Mouse (Mus musculus): ENCODE results near the gene Notum. TPM values are rescaled to one million over a fixed set of nuclear protein-coding genes. Genes with fewer than 3 reads are reported as not detected.

The Notum gene
- polyA plus RNA-seq, 1 experiment: 0.67 TPM

- TF ChIP-seq CTCF (IDR thresholded peaks at IDR 0.05; ENCODE audit: extremely low read depth, insufficient read length, insufficient replicate concordance, low read depth, low read length) (no peak), POLR2A (IDR thresholded peaks at IDR 0.05; ENCODE audit: low read depth, low read length) (no peak)
- WGBS: 83% methylated on average over 3 of the region's 3 CpGs
- no peak overlapping the region for H3K27ac ChIP-seq (ENCODE audit: insufficient read depth, low read depth, low read length)
- peaks cover 14% of the 10 kb centered on the region; the same call in 1 of the 2 replicates for H3K4me1 ChIP-seq (ENCODE audit: control insufficient read depth, insufficient read depth, insufficient read length, low read length)
- H3K36me3 ChIP-seq (ENCODE audit: control insufficient read depth, insufficient read depth, low read length): peaks cover 46% of the 10 kb centered on the region
- no peak overlapping the region for H3K4me3 ChIP-seq (ENCODE audit: low read depth, low read length)
- no peaks in the 10 kb centered on the region for H3K27me3 ChIP-seq (ENCODE audit: control insufficient read depth, insufficient read depth, low read length)
Measured at GRCm38 (mm10) chr11:120689365-120689764, 28.4 kb upstream of the Notum start.

- no peaks in the 10 kb centered on the region; the same call in 1 of the 2 replicates for H3K4me1 ChIP-seq (ENCODE audit: control insufficient read depth, insufficient read depth, insufficient read length, low read length)
- H3K4me3 ChIP-seq (ENCODE audit: low read depth, low read length): no peak overlapping the region
- no peak overlapping the region for H3K27ac ChIP-seq (ENCODE audit: insufficient read depth, low read depth, low read length)
- TF ChIP-seq CTCF (IDR thresholded peaks at IDR 0.05; ENCODE audit: extremely low read depth, insufficient read length, insufficient replicate concordance, low read depth, low read length) (no peak), POLR2A (IDR thresholded peaks at IDR 0.05; ENCODE audit: low read depth, low read length) (no peak)
- no peaks in the 10 kb centered on the region for H3K27me3 ChIP-seq (ENCODE audit: control insufficient read depth, insufficient read depth, low read length)
- peaks cover 56% of the 10 kb centered on the region for H3K36me3 ChIP-seq (ENCODE audit: control insufficient read depth, insufficient read depth, low read length)
- 89% methylated on average over 20 of the region's 20 CpGs for WGBS
Measured at GRCm38 (mm10) chr11:120686650-120687272, 25.8 kb upstream of the Notum start.

- Histone ChIP-seq H3K27ac (ENCODE audit: insufficient read depth, low read depth, low read length) (no peak overlapping the region), H3K4me3 (ENCODE audit: low read depth, low read length) (no peak overlapping the region), H3K4me1 (ENCODE audit: control insufficient read depth, insufficient read depth, insufficient read length, low read length) (peaks cover 13% of the 10 kb centered on the region; the same call in 1 of the 2 replicates), H3K27me3 (ENCODE audit: control insufficient read depth, insufficient read depth, low read length) (no peaks in the 10 kb centered on the region), H3K36me3 (ENCODE audit: control insufficient read depth, insufficient read depth, low read length) (peaks cover 59% of the 10 kb centered on the region)
- TF ChIP-seq CTCF (IDR thresholded peaks at IDR 0.05; ENCODE audit: extremely low read depth, insufficient read length, insufficient replicate concordance, low read depth, low read length) (no peak), POLR2A (IDR thresholded peaks at IDR 0.05; ENCODE audit: low read depth, low read length) (no peak)
- WGBS: 84% methylated on average over 2 of the region's 2 CpGs
Measured at GRCm38 (mm10) chr11:120684660-120685059, 23.7 kb upstream of the Notum start.

- no peak for TF ChIP-seq POLR2A (IDR thresholded peaks at IDR 0.05; ENCODE audit: low read depth, low read length)
- no peak for TF ChIP-seq CTCF (IDR thresholded peaks at IDR 0.05; ENCODE audit: extremely low read depth, insufficient read length, insufficient replicate concordance, low read depth, low read length)
- 92% methylated on average over 2 of the region's 2 CpGs for WGBS
- peaks cover 53% of the 10 kb centered on the region for H3K36me3 ChIP-seq (ENCODE audit: control insufficient read depth, insufficient read depth, low read length)
- peaks cover 16% of the 10 kb centered on the region for H3K4me1 ChIP-seq (ENCODE audit: control insufficient read depth, insufficient read depth, insufficient read length, low read length)
- H3K27me3 ChIP-seq (ENCODE audit: control insufficient read depth, insufficient read depth, low read length): no peaks in the 10 kb centered on the region
- no peak overlapping the region for H3K4me3 ChIP-seq (ENCODE audit: low read depth, low read length)
- H3K27ac ChIP-seq (ENCODE audit: insufficient read depth, low read depth, low read length): no peak overlapping the region
Measured at GRCm38 (mm10) chr11:120684086-120684485, 23.1 kb upstream of the Notum start.

- WGBS: 95% methylated on average over 3 of the region's 3 CpGs
- Histone ChIP-seq H3K4me3 (ENCODE audit: low read depth, low read length) (no peak overlapping the region), H3K27me3 (ENCODE audit: control insufficient read depth, insufficient read depth, low read length) (no peaks in the 10 kb centered on the region), H3K27ac (ENCODE audit: insufficient read depth, low read depth, low read length) (no peak overlapping the region), H3K36me3 (ENCODE audit: control insufficient read depth, insufficient read depth, low read length) (peaks cover 51% of the 10 kb centered on the region), H3K4me1 (ENCODE audit: control insufficient read depth, insufficient read depth, insufficient read length, low read length) (peaks cover 16% of the 10 kb centered on the region)
- TF ChIP-seq POLR2A (IDR thresholded peaks at IDR 0.05; ENCODE audit: low read depth, low read length): no peak
Measured at GRCm38 (mm10) chr11:120683536-120683935, 22.6 kb upstream of the Notum start.

- no peak for TF ChIP-seq POLR2A (IDR thresholded peaks at IDR 0.05; ENCODE audit: low read depth, low read length)
- TF ChIP-seq CTCF (IDR thresholded peaks at IDR 0.05; ENCODE audit: extremely low read depth, insufficient read length, insufficient replicate concordance, low read depth, low read length): no peak
- Histone ChIP-seq H3K4me3 (ENCODE audit: low read depth, low read length) (no peak overlapping the region), H3K4me1 (ENCODE audit: control insufficient read depth, insufficient read depth, insufficient read length, low read length) (peaks cover 16% of the 10 kb centered on the region), H3K27me3 (ENCODE audit: control insufficient read depth, insufficient read depth, low read length) (no peaks in the 10 kb centered on the region), H3K36me3 (ENCODE audit: control insufficient read depth, insufficient read depth, low read length) (peaks cover 54% of the 10 kb centered on the region), H3K27ac (ENCODE audit: insufficient read depth, low read depth, low read length) (no peak overlapping the region)
- 94% methylated on average over 5 of the region's 5 CpGs for WGBS
Measured at GRCm38 (mm10) chr11:120682683-120683082, 21.7 kb upstream of the Notum start.

- Histone ChIP-seq H3K36me3 (ENCODE audit: control insufficient read depth, insufficient read depth, low read length) (peaks cover 35% of the 10 kb centered on the region), H3K4me1 (ENCODE audit: control insufficient read depth, insufficient read depth, insufficient read length, low read length) (peaks cover 21% of the 10 kb centered on the region)
- WGBS: 42% methylated on average over 3 of the region's 3 CpGs
Measured at GRCm38 (mm10) chr11:120679909-120680308, 18.9 kb upstream of the Notum start.

More at GRCm38 (mm10) chr11:120679909-120680308, 18.9 kb upstream of the Notum start:
- TF ChIP-seq CTCF (IDR thresholded peaks at IDR 0.05; ENCODE audit: extremely low read depth, insufficient read length, insufficient replicate concordance, low read depth, low read length): peak; percentile 46; the same call in 1 of the 2 replicates
- no peak for TF ChIP-seq POLR2A (IDR thresholded peaks at IDR 0.05; ENCODE audit: low read depth, low read length)
- peak overlapping the region; percentile 90 for H3K27ac ChIP-seq (ENCODE audit: insufficient read depth, low read depth, low read length)
- H3K4me3 ChIP-seq (ENCODE audit: low read depth, low read length): no peak overlapping the region
- no peaks in the 10 kb centered on the region for H3K27me3 ChIP-seq (ENCODE audit: control insufficient read depth, insufficient read depth, low read length)

All from small intestine, adult 2 months (tissue).